Mouse (Mus musculus) kidney, embryonic 15.5 days (tissue): ENCODE measurements around the gene Ddx10. TPM values are rescaled to one million over a fixed set of nuclear protein-coding genes. Genes with fewer than 3 reads are reported as not detected.
"Not testable (repeated sequence)": the region's sequence is repeated elsewhere in the genome, so short reads cannot be mapped to it uniquely, and the experiment has no call there.

Experiments
- ATAC-seq: fragments of 200-750 bp; cut with Nextera tagmentation; replicated peaks from 2 replicates; pipeline ENCODE4 v1.8.0; 2017; ENCODE audit warnings: moderate TSS enrichment; ENCODE audit not compliant: low FRiP score
- H3K27ac ChIP-seq: fragments of 300-500 bp; sonication (generic); 2 replicates; pipeline ENCODE4 v1.5.1; 2015; ENCODE audit warnings: mild to moderate bottlenecking, inconsistent platforms
- H3K27me3 ChIP-seq: fragments of 300-500 bp; sonication (generic); 2 replicates; pipeline ENCODE4 v1.6.1; 2015; ENCODE audit warnings: inconsistent platforms
- H3K36me3 ChIP-seq: fragments of 300-500 bp; sonication (generic); 2 replicates; pipeline ENCODE4 v1.6.1; 2015; ENCODE audit warnings: inconsistent platforms
- H3K4me1 ChIP-seq: fragments of 300-500 bp; sonication (generic); 2 replicates; pipeline ENCODE4 v1.6.1; 2015; ENCODE audit warnings: inconsistent platforms
- H3K4me2 ChIP-seq: fragments of 300-500 bp; sonication (generic); 2 replicates; pipeline ENCODE4 v1.6.1; 2015; ENCODE audit warnings: moderate library complexity, mild to moderate bottlenecking, inconsistent platforms
- H3K4me3 ChIP-seq: fragments of 300-500 bp; sonication (generic); replicated peaks from 2 replicates; pipeline ENCODE4 v1.5.1; 2015; ENCODE audit warnings: mild to moderate bottlenecking, inconsistent platforms
- H3K9ac ChIP-seq: fragments of 300-500 bp; sonication (generic); 2 replicates; pipeline ENCODE4 v1.6.1; 2015; ENCODE audit warnings: mild to moderate bottlenecking, inconsistent platforms
- H3K9me3 ChIP-seq: fragments of 300-500 bp; sonication (generic); replicated peaks from 2 replicates; pipeline ENCODE4 v1.6.1; 2016; ENCODE audit warnings: inconsistent platforms
- WGBS: fragments of 180-500 bp; shearing (Covaris S2); methylation state at CpG from one replicate; pipeline ENCODE4 v1.1.7; 2015; ENCODE audit warnings: mixed read lengths; 5-methylcytosine and 5-hydroxymethylcytosine counted together
- polyA plus RNA-seq: library from polyadenylated mRNA; unstranded; fragments of >200 nt; fragmentation: Nextera tagmentation; extraction: Ambion mirVana; gene quantifications from 2 replicates; pipeline ENCODE4 v1.2.1, GENCODE M21; 2015

Gene Ddx10
- polyA plus RNA-seq, 1 experiment from 2014 or later: 31.4 TPM

- H3K27me3 ChIP-seq, H3K4me1 ChIP-seq, H3K9ac ChIP-seq, H3K4me3 ChIP-seq, H3K27ac ChIP-seq, ATAC-seq, H3K9me3 ChIP-seq, H3K4me2 ChIP-seq, H3K36me3 ChIP-seq: not testable (repeated sequence)
- WGBS: 62% methylated on average over 1 of the region's 1 CpGs
These were observed 105.4 kb downstream of the Ddx10 start for GRCm38 (mm10) chr9:53142424-53142823.

- Histone ChIP-seq H3K4me3 (no peak overlapping the region), H3K4me2 (no peak overlapping the region), H3K36me3 (no peaks in the 10 kb centered on the region), H3K9me3 (no peaks in the 10 kb centered on the region), H3K27me3 (no peaks in the 10 kb centered on the region), H3K9ac (no peak overlapping the region), H3K27ac (no peak overlapping the region), H3K4me1 (no peaks in the 10 kb centered on the region)
- WGBS: 45% methylated on average over 8 of the region's 8 CpGs
- ATAC-seq: peak; percentile 56; the same call in 1 of the 2 replicates
These were observed 107.2 kb downstream of the Ddx10 start for GRCm38 (mm10) chr9:53140610-53141165.

- no peak overlapping the region for H3K27ac ChIP-seq
- no peak overlapping the region for H3K4me3 ChIP-seq
- ATAC-seq: no peak
- WGBS: 90% methylated on average over 1 of the region's 1 CpGs
- no peaks in the 10 kb centered on the region for H3K36me3 ChIP-seq
- H3K27me3 ChIP-seq: no peaks in the 10 kb centered on the region
- no peak overlapping the region for H3K4me2 ChIP-seq
- no peaks in the 10 kb centered on the region for H3K9me3 ChIP-seq
- no peak overlapping the region for H3K9ac ChIP-seq
- H3K4me1 ChIP-seq: no peaks in the 10 kb centered on the region
These were observed 115.0 kb downstream of the Ddx10 start for GRCm38 (mm10) chr9:53132826-53133225.

GRCm38 (mm10) chr9:53130460-53130859 lies 117.4 kb downstream of the Ddx10 start:
- Histone ChIP-seq H3K27ac (no peak overlapping the region), H3K9ac (no peak overlapping the region), H3K4me2 (no peak overlapping the region), H3K9me3 (no peaks in the 10 kb centered on the region), H3K4me3 (no peak overlapping the region), H3K27me3 (no peaks in the 10 kb centered on the region), H3K36me3 (peaks cover 6% of the 10 kb centered on the region; the same call in 1 of the 2 replicates), H3K4me1 (no peaks in the 10 kb centered on the region)
- 67% methylated on average over 2 of the region's 2 CpGs for WGBS
- no peak for ATAC-seq

GRCm38 (mm10) chr9:53101103-53101502 lies 146.8 kb downstream of the Ddx10 start:
- no peaks in the 10 kb centered on the region for H3K4me1 ChIP-seq
- no peak for ATAC-seq
- H3K27ac ChIP-seq: no peak overlapping the region
- H3K9me3 ChIP-seq: no peaks in the 10 kb centered on the region
- H3K9ac ChIP-seq: no peak overlapping the region
- H3K27me3 ChIP-seq: no peaks in the 10 kb centered on the region
- H3K4me3 ChIP-seq: no peak overlapping the region
- H3K4me2 ChIP-seq: no peak overlapping the region
- 89% methylated on average over 1 of the region's 1 CpGs for WGBS
- no peaks in the 10 kb centered on the region for H3K36me3 ChIP-seq

- Histone ChIP-seq H3K4me3 (no peak overlapping the region), H3K36me3 (no peaks in the 10 kb centered on the region), H3K9ac (no peak overlapping the region), H3K9me3 (no peaks in the 10 kb centered on the region), H3K4me2 (no peak overlapping the region), H3K27me3 (no peaks in the 10 kb centered on the region), H3K27ac (no peak overlapping the region), H3K4me1 (no peaks in the 10 kb centered on the region)
- no peak for ATAC-seq
- 75% methylated on average over 5 of the region's 5 CpGs for WGBS
These were observed 152.3 kb downstream of the Ddx10 start for GRCm38 (mm10) chr9:53095319-53096165.

GRCm38 (mm10) chr9:53094536-53094935 lies 153.3 kb downstream of the Ddx10 start:
- Histone ChIP-seq H3K9me3 (no peaks in the 10 kb centered on the region), H3K4me1 (no peaks in the 10 kb centered on the region), H3K4me2 (no peak overlapping the region), H3K27ac (no peak overlapping the region), H3K9ac (no peak overlapping the region), H3K27me3 (no peaks in the 10 kb centered on the region), H3K36me3 (no peaks in the 10 kb centered on the region), H3K4me3 (no peak overlapping the region)
- ATAC-seq: no peak
- 90% methylated on average over 7 of the region's 7 CpGs for WGBS

- ATAC-seq: no peak
- 80% methylated on average over 3 of the region's 3 CpGs for WGBS
- Histone ChIP-seq H3K4me3 (no peak overlapping the region), H3K36me3 (no peaks in the 10 kb centered on the region), H3K4me1 (no peaks in the 10 kb centered on the region), H3K4me2 (no peak overlapping the region), H3K27ac (no peak overlapping the region), H3K9ac (no peak overlapping the region), H3K9me3 (no peaks in the 10 kb centered on the region), H3K27me3 (no peaks in the 10 kb centered on the region)
These were observed 170.2 kb downstream of the Ddx10 start for GRCm38 (mm10) chr9:53077626-53078025.

GRCm38 (mm10) chr9:53075931-53076330 lies 171.9 kb downstream of the Ddx10 start:
- Histone ChIP-seq H3K27me3 (no peaks in the 10 kb centered on the region), H3K4me1 (peaks cover 6% of the 10 kb centered on the region), H3K27ac (no peak overlapping the region), H3K36me3 (no peaks in the 10 kb centered on the region), H3K9me3 (no peaks in the 10 kb centered on the region), H3K9ac (no peak overlapping the region), H3K4me3 (no peak overlapping the region), H3K4me2 (no peak overlapping the region)
- ATAC-seq: no peak
- 83% methylated on average over 3 of the region's 3 CpGs for WGBS

GRCm38 (mm10) chr9:53074443-53074842 lies 173.4 kb downstream of the Ddx10 start:
- Histone ChIP-seq H3K9me3 (no peaks in the 10 kb centered on the region), H3K4me3 (no peak overlapping the region), H3K27me3 (no peaks in the 10 kb centered on the region), H3K27ac (no peak overlapping the region), H3K9ac (no peak overlapping the region), H3K36me3 (no peaks in the 10 kb centered on the region), H3K4me2 (no peak overlapping the region), H3K4me1 (peaks cover 10% of the 10 kb centered on the region)
- 83% methylated on average over 3 of the region's 3 CpGs for WGBS
- ATAC-seq: no peak

- no peaks in the 10 kb centered on the region for H3K36me3 ChIP-seq
- no peak overlapping the region for H3K4me2 ChIP-seq
- H3K9ac ChIP-seq: no peak overlapping the region
- no peak for ATAC-seq
- H3K4me3 ChIP-seq: no peak overlapping the region
- no peak overlapping the region for H3K27ac ChIP-seq
- H3K9me3 ChIP-seq: no peaks in the 10 kb centered on the region
- 83% methylated on average over 10 of the region's 10 CpGs for WGBS
- H3K27me3 ChIP-seq: no peaks in the 10 kb centered on the region
- H3K4me1 ChIP-seq: peaks cover 10% of the 10 kb centered on the region
These were observed 174.2 kb downstream of the Ddx10 start for GRCm38 (mm10) chr9:53073576-53074112.

- no peak for ATAC-seq
- Histone ChIP-seq H3K36me3 (no peaks in the 10 kb centered on the region), H3K4me2 (no peak overlapping the region), H3K4me3 (no peak overlapping the region), H3K9me3 (no peaks in the 10 kb centered on the region), H3K27ac (no peak overlapping the region), H3K27me3 (no peaks in the 10 kb centered on the region), H3K4me1 (peaks cover 10% of the 10 kb centered on the region), H3K9ac (no peak overlapping the region)
- 80% methylated on average over 9 of the region's 9 CpGs for WGBS
These were observed 175.8 kb downstream of the Ddx10 start for GRCm38 (mm10) chr9:53072088-53072487.
